Comparison of ENCODE assay signal across 9 mouse cellular contexts in the genomic region with DNA sequence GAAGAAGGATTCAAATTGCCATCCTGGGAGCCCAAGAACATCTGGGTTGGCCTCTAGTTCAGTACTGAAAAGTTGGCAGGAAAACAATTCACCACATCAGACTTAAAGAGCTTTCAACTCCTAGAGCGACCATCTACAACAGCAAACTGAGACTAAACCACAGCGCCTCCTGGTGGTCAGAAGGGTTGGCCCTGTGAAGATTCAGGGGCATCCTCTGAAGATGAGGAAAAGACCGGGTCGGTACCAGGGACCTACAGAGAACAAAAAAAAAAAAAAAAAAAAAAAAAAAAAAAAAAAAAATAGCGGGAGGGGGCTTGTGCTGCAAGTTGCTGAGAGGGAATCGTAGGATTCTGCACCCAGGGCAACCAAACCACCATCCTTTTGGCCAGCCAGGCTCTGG. TPM values are rescaled to one million over a fixed set of nuclear protein-coding genes. Genes with fewer than 3 reads are reported as not detected.
DNase-seq lines count a peak whose midpoint lies in the region; ATAC-seq lines count a peak whose summit lies in the region.
"Had no signal": no experiment of that assay in that cellular context is flagged by ENCODE, and none has a peak within 500 bp of the region (broad histone marks: within the 10 kb centered on the region; RNA-seq: fewer than 3 reads in every experiment).

No protein-coding gene starts in this region.

- H3K27me3 ChIP-seq in forebrain, embryonic 14.5 days (replicated peaks; ENCODE audit: control insufficient read depth, insufficient read depth, low read length): no peaks in the 10 kb centered on the region
- peaks cover 37% of the 10 kb centered on the region for H3K27me3 ChIP-seq in forebrain, embryonic 12.5 days
- peaks cover 54% of the 10 kb centered on the region for H3K27me3 ChIP-seq in limb, embryonic 10.5 days (ENCODE audit: low read depth, poor library complexity, severe bottlenecking)

- H3K27ac ChIP-seq in forebrain, embryonic 14.5 days (ENCODE audit: low read depth, low read length): no peak overlapping the region
- no peak overlapping the region for H3K27ac ChIP-seq in forebrain, embryonic 12.5 days
- no peak overlapping the region for H3K27ac ChIP-seq in limb, embryonic 10.5 days
- H3K27ac ChIP-seq: macrophage had no signal

- H3K4me2 ChIP-seq in forebrain, embryonic 14.5 days (ENCODE audit: low read length): no peak overlapping the region
- H3K4me2 ChIP-seq in forebrain, embryonic 12.5 days: no peak overlapping the region

- WGBS in forebrain, embryonic 14.5 days: 39% methylated on average over 6 of the region's 6 CpGs
- WGBS in forebrain, embryonic 12.5 days: 38% methylated on average over 5 of the region's 6 CpGs
- 38% methylated on average over 6 of the region's 6 CpGs for WGBS in limb, embryonic 10.5 days

- H3K4me1 ChIP-seq in forebrain, embryonic 14.5 days (ENCODE audit: control insufficient read depth, insufficient read depth, low read length): no peaks in the 10 kb centered on the region
- H3K4me1 ChIP-seq in forebrain, embryonic 12.5 days: peaks cover 5% of the 10 kb centered on the region
- H3K4me1 ChIP-seq in limb, embryonic 10.5 days: peaks cover 12% of the 10 kb centered on the region

- H3K36me3 ChIP-seq in forebrain, embryonic 14.5 days (ENCODE audit: control insufficient read depth, insufficient read depth, low read length): no peaks in the 10 kb centered on the region
- H3K36me3 ChIP-seq in forebrain, embryonic 12.5 days (replicated peaks): no peaks in the 10 kb centered on the region
- H3K36me3 ChIP-seq in limb, embryonic 10.5 days: no peaks in the 10 kb centered on the region

- no peaks in the 10 kb centered on the region for H3K9me3 ChIP-seq in forebrain, embryonic 14.5 days (replicated peaks; ENCODE audit: control insufficient read depth, low read length)
- H3K9me3 ChIP-seq in forebrain, embryonic 12.5 days: no peaks in the 10 kb centered on the region
- no peaks in the 10 kb centered on the region for H3K9me3 ChIP-seq in limb, embryonic 10.5 days (replicated peaks)

- ATAC-seq in forebrain, embryonic 14.5 days: no peak
- no peak for ATAC-seq in forebrain, embryonic 12.5 days (ENCODE audit: low FRiP score)
- peak; percentile 83 for ATAC-seq in neutrophil, adult 5-6 weeks (ENCODE audit: extremely low read depth, insufficient number of reproducible peaks, low FRiP score, poor library complexity, severe bottlenecking)

- no peak overlapping the region for H3K9ac ChIP-seq in forebrain, embryonic 14.5 days (ENCODE audit: low read length)
- H3K9ac ChIP-seq in forebrain, embryonic 12.5 days: no peak overlapping the region

- peak; percentile 52 for DNase-seq in forebrain, embryonic 14.5 days (ENCODE audit: low spot score)
- DNase-seq in A20 (ENCODE audit: low read depth, low spot score) (peak; percentile 77), adipocyte (ENCODE audit: low spot score) (peak; percentile 82)
- DNase-seq in gastrocnemius, postnatal 10 days: peak; percentile 66
- peak; percentile 76 for DNase-seq in limb, embryonic 10.5 days (ENCODE audit: low spot score)
- no peak for DNase-seq in layer of hippocampus, adult 9-11 months

- H3K4me3 ChIP-seq in forebrain, embryonic 14.5 days (ENCODE audit: low read depth, low read length): no peak overlapping the region
- H3K4me3 ChIP-seq in forebrain, embryonic 12.5 days (replicated peaks): no peak overlapping the region
- H3K4me3 ChIP-seq in limb, embryonic 10.5 days: no peak overlapping the region

RNA-seq across cellular contexts. Expression of a gene that starts 0.7 kb away (rescaled TPM):
- polyA plus RNA-seq in forebrain, embryonic 14.5 days (2014; fragmentation: Nextera tagmentation; extraction: Ambion mirVana): not detected in 2 replicates
- not detected in 2 replicates for polyA plus RNA-seq in forebrain, embryonic 12.5 days (2016; fragmentation: Nextera tagmentation; extraction: Ambion mirVana)
- total RNA-seq in gastrocnemius, postnatal 10 days (2021): not detected
- polyA plus RNA-seq in limb, embryonic 10.5 days (2016; fragmentation: Nextera tagmentation; extraction: Ambion mirVana): not detected in 2 replicates
- not detected in 2 replicates for total RNA-seq in neutrophil, adult 5-6 weeks (2017)
- polyA plus RNA-seq: macrophage had no signal

RNA-seq across cellular contexts. Expression of a gene that starts 10.2 kb away (rescaled TPM):
- polyA plus RNA-seq in forebrain, embryonic 14.5 days (2014; fragmentation: Nextera tagmentation; extraction: Ambion mirVana): 24.7 and 24.8 TPM in 2 replicates
- polyA plus RNA-seq in forebrain, embryonic 12.5 days (2016; fragmentation: Nextera tagmentation; extraction: Ambion mirVana): 67.3 and 67.4 TPM in 2 replicates
- 10 to 100 TPM; 20.4 to 23.1 TPM for total RNA-seq in gastrocnemius, postnatal 10 days (2021)
- polyA plus RNA-seq in limb, embryonic 10.5 days (2016; fragmentation: Nextera tagmentation; extraction: Ambion mirVana): 46.9 and 55.0 TPM in 2 replicates
- total RNA-seq in neutrophil, adult 5-6 weeks (2017): 18.6 and 23.8 TPM in 2 replicates

RNA-seq across cellular contexts. Expression of a gene that starts 28.1 kb away (rescaled TPM):
- 0.88 and 1.3 TPM in 2 replicates for polyA plus RNA-seq in forebrain, embryonic 14.5 days (2014; fragmentation: Nextera tagmentation; extraction: Ambion mirVana)
- 1.2 and 1.4 TPM in 2 replicates for polyA plus RNA-seq in forebrain, embryonic 12.5 days (2016; fragmentation: Nextera tagmentation; extraction: Ambion mirVana)
- total RNA-seq in gastrocnemius, postnatal 10 days (2021): 10 to 100 TPM in 1 of 2 experiments, 1 to 10 TPM in 1; 8.2 to 10.3 TPM
- 1.3 and 1.8 TPM in 2 replicates for polyA plus RNA-seq in limb, embryonic 10.5 days (2016; fragmentation: Nextera tagmentation; extraction: Ambion mirVana)
- total RNA-seq in neutrophil, adult 5-6 weeks (2017): not detected in 2 replicates
- polyA plus RNA-seq: macrophage had no signal

RNA-seq across cellular contexts. Expression of a gene that starts 28.8 kb away (rescaled TPM):
- polyA plus RNA-seq in forebrain, embryonic 14.5 days (2014; fragmentation: Nextera tagmentation; extraction: Ambion mirVana): not detected in 2 replicates
- not detected in 2 replicates for polyA plus RNA-seq in forebrain, embryonic 12.5 days (2016; fragmentation: Nextera tagmentation; extraction: Ambion mirVana)
- total RNA-seq in gastrocnemius, postnatal 10 days (2021): under 1 TPM; 0.45 to 0.47 TPM
- polyA plus RNA-seq in limb, embryonic 10.5 days (2016; fragmentation: Nextera tagmentation; extraction: Ambion mirVana): not detected in 2 replicates
- not detected in 2 replicates for total RNA-seq in neutrophil, adult 5-6 weeks (2017)
- polyA plus RNA-seq: macrophage had no signal

RNA-seq across cellular contexts. Expression of a gene that starts 46.5 kb away (rescaled TPM):
- not detected in 2 replicates for polyA plus RNA-seq in forebrain, embryonic 14.5 days (2014; fragmentation: Nextera tagmentation; extraction: Ambion mirVana)
- 0.17 TPM in 1 of 2 replicates, not detected in the other for polyA plus RNA-seq in forebrain, embryonic 12.5 days (2016; fragmentation: Nextera tagmentation; extraction: Ambion mirVana)
- not detected for total RNA-seq in gastrocnemius, postnatal 10 days (2021)
- polyA plus RNA-seq in limb, embryonic 10.5 days (2016; fragmentation: Nextera tagmentation; extraction: Ambion mirVana): 0.14 TPM in 1 of 2 replicates, not detected in the other
- total RNA-seq in neutrophil, adult 5-6 weeks (2017): 2.4 and 7.5 TPM in 2 replicates
- polyA plus RNA-seq: macrophage had no signal
